Mouse (Mus musculus) neural tube, embryonic 13.5 days (tissue): ENCODE measurements around the gene Dcst1. TPM values are rescaled to one million over a fixed set of nuclear protein-coding genes. Genes with fewer than 3 reads are reported as not detected.
A peak's percentile ranks its signal among the peaks of the same experiment; 100 is the strongest.

Experiments
- ATAC-seq: fragments of 200-750 bp; cut with Nextera tagmentation; 2 replicates; pipeline ENCODE4 v1.8.0; 2017; ENCODE audit warnings: low read depth, mild to moderate bottlenecking, moderate TSS enrichment, moderate library complexity
- H3K27ac ChIP-seq: fragments of 300-500 bp; sonication (generic); replicated peaks from 2 replicates; pipeline ENCODE4 v1.5.1; 2015; ENCODE audit warnings: moderate library complexity, mild to moderate bottlenecking, inconsistent platforms
- H3K27me3 ChIP-seq: fragments of 300-500 bp; sonication (generic); 2 replicates; pipeline ENCODE4 v1.6.1; 2015; ENCODE audit warnings: mild to moderate bottlenecking, inconsistent platforms
- H3K36me3 ChIP-seq: fragments of 300-500 bp; sonication (generic); 2 replicates; pipeline ENCODE4 v1.6.1; 2015; ENCODE audit warnings: mild to moderate bottlenecking, inconsistent platforms
- H3K4me1 ChIP-seq: fragments of 300-500 bp; sonication (generic); replicated peaks from 2 replicates; pipeline ENCODE4 v1.6.1; 2015; ENCODE audit warnings: inconsistent platforms
- H3K4me2 ChIP-seq: fragments of 300-500 bp; sonication (generic); 2 replicates; pipeline ENCODE4 v1.6.1; 2015; ENCODE audit warnings: inconsistent platforms, mild to moderate bottlenecking, moderate library complexity
- H3K4me3 ChIP-seq: fragments of 300-500 bp; sonication (generic); 2 replicates; pipeline ENCODE4 v1.5.1; 2015; ENCODE audit warnings: mild to moderate bottlenecking, inconsistent platforms
- H3K9ac ChIP-seq: fragments of 300-500 bp; sonication (generic); 2 replicates; pipeline ENCODE4 v1.6.1; 2015; ENCODE audit warnings: moderate library complexity, mild to moderate bottlenecking, inconsistent platforms
- H3K9me3 ChIP-seq: fragments of 300-500 bp; sonication (generic); 2 replicates; pipeline ENCODE4 v1.6.1; 2016; ENCODE audit warnings: inconsistent platforms
- WGBS: fragments of 180-500 bp; shearing (Covaris S2); methylation state at CpG from one replicate; pipeline ENCODE4 v1.1.7; 2015; 5-methylcytosine and 5-hydroxymethylcytosine counted together
- polyA plus RNA-seq: library from polyadenylated mRNA; unstranded; fragments of >200 nt; fragmentation: Nextera tagmentation; extraction: Ambion mirVana; gene quantifications from 2 replicates; pipeline ENCODE4 v1.2.1, GENCODE M21; 2015

Gene Dcst1
- polyA plus RNA-seq, 1 experiment from 2014 or later, result 1.1 TPM

DNA sequence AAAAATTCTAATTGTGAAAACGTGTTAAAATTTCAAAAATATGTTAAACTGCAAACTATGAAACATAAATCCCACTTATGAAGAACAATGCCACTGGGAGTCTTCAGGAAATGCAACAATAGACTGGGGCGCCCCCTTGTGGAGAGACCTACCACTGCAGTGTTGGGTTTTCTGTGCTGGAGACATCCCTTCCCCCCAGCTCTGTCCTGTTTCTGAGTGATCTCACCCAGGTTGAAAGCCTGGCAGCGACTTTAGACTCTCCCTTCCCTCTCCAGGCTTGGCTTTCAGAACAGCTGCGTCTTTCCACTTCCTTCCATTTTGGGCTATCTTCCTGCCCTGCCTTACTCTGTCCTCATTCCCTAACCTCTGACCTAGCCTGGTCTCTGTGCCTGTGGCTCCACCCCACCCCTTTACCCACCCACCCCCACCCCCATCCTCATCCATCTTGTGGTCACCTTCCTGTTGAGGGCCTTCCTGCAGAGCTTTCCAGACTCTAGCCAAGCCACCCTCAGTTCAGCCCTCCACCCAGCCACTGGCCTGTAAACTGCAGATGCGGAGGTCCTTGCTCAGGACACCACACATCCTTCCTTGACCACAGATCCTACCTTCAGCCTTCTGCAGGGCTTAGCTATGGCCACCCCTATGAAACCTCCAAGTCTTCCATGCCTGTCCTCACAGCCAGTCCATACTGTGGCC is 10.1 kb downstream of the Dcst1 start:
- Histone ChIP-seq H3K36me3 (no peaks in the 10 kb centered on the region), H3K4me3 (no peak overlapping the region), H3K4me1 (peaks cover 9% of the 10 kb centered on the region), H3K27me3 (peaks cover 6% of the 10 kb centered on the region; the same call in 1 of the 2 replicates), H3K9ac (no peak overlapping the region), H3K4me2 (no peak overlapping the region), H3K27ac (no peak overlapping the region), H3K9me3 (no peaks in the 10 kb centered on the region)
- ATAC-seq, result no peak
- 21% methylated on average over 5 of the region's 5 CpGs for WGBS

GRCm38 (mm10) chr3:89351271-89351670 is 13.8 kb downstream of the Dcst1 start:
- ATAC-seq, result no peak
- peaks cover 17% of the 10 kb centered on the region for H3K27me3 ChIP-seq
- H3K9me3 ChIP-seq, result no peaks in the 10 kb centered on the region
- no peak overlapping the region for H3K27ac ChIP-seq
- peaks cover 23% of the 10 kb centered on the region for H3K4me1 ChIP-seq
- H3K36me3 ChIP-seq, result peaks cover 4% of the 10 kb centered on the region; the same call in 1 of the 2 replicates
- no peak overlapping the region for H3K9ac ChIP-seq
- no peak overlapping the region for H3K4me3 ChIP-seq
- WGBS, result 69% methylated on average over 5 of the region's 5 CpGs
- no peak overlapping the region for H3K4me2 ChIP-seq

GRCm38 (mm10) chr3:89349869-89350501 is 15.1 kb downstream of the Dcst1 start, which contains the start of gene Adam15:
TSS of gene Adam15 (minus strand) at chr3:89349996.
- peaks cover 9% of the 10 kb centered on the region; the same call in 1 of the 2 replicates for H3K36me3 ChIP-seq
- H3K4me1 ChIP-seq, result peaks cover 23% of the 10 kb centered on the region
- H3K9me3 ChIP-seq, result no peaks in the 10 kb centered on the region
- H3K9ac ChIP-seq, result peak within 1 kb of the TSS; percentile 77
- H3K4me3 ChIP-seq, result peak within 1 kb of the TSS; percentile 62
- peak; percentile 92 for ATAC-seq
- peak within 1 kb of the TSS; percentile 88 for H3K27ac ChIP-seq
- under 1% methylated on average over 59 of the region's 59 CpGs for WGBS
- H3K4me2 ChIP-seq, result peak within 1 kb of the TSS; percentile 95
- H3K27me3 ChIP-seq, result peaks cover 17% of the 10 kb centered on the region

DNA sequence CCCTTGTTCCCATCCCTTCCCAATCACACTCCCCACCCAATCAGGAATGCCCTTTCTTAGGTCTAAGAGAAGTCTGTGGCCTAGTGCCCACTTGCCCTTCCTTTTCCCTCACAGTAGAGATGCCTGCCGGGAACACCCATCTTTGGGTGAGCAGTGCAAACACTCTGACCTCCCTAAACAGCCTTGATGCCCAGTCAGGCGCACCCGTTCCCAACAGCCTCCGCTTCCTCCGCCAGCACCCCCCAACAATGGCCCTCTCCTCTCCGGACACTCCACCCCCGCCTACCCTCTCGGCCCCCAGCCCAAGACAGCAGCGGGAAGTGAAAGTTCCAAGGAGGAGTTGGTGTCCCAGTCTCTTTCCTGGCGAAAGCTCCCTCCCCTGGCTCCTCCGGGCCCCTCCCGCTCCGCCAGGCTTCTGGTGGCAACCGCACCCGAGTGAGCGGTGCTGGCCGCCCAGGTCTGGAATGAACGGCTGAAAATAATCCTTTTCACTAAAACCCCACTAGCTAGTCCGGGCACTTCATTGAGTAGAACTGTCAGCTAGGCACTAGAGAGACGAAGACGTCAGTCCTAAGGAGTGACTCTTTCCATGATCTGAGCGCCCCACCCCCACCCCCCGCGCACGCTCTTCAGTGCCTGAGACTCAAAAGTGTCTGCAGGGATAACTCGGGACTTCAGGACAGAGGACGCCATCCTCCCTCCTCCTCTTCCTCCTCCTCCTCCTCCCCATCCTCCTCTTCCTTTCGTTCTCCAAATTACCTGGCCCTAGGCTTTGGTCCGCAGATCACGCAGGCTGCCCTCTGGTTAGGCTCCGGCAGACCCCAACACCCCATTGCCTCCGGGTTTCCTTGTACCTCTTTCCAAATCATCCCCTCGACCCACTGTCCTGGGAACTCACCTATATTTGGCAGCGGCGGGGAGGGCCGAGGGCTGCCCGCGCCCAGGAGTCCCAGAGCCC is 15.9 kb downstream of the Dcst1 start:
- peaks cover 11% of the 10 kb centered on the region; the same call in 1 of the 2 replicates for H3K36me3 ChIP-seq
- H3K4me2 ChIP-seq, result peak overlapping the region; percentile 95
- H3K27ac ChIP-seq, result peak overlapping the region; percentile 88
- peak overlapping the region; percentile 77 for H3K9ac ChIP-seq
- 2% methylated on average over 38 of the region's 38 CpGs for WGBS
- H3K27me3 ChIP-seq, result peaks cover 17% of the 10 kb centered on the region
- peak overlapping the region; percentile 62 for H3K4me3 ChIP-seq
- ATAC-seq, result peak; percentile 46
- H3K9me3 ChIP-seq, result no peaks in the 10 kb centered on the region
- peaks cover 23% of the 10 kb centered on the region for H3K4me1 ChIP-seq

GRCm38 (mm10) chr3:89347916-89348315 is 17.1 kb downstream of the Dcst1 start:
- H3K27ac ChIP-seq, result no peak overlapping the region
- no peaks in the 10 kb centered on the region for H3K9me3 ChIP-seq
- no peak overlapping the region for H3K9ac ChIP-seq
- peaks cover 24% of the 10 kb centered on the region for H3K36me3 ChIP-seq
- H3K4me1 ChIP-seq, result peaks cover 23% of the 10 kb centered on the region
- H3K4me2 ChIP-seq, result no peak overlapping the region; the same call in 1 of the 2 replicates
- ATAC-seq, result no peak
- WGBS, result 57% methylated on average over 1 of the region's 1 CpGs
- peaks cover 17% of the 10 kb centered on the region for H3K27me3 ChIP-seq
- no peak overlapping the region for H3K4me3 ChIP-seq

- no peak overlapping the region for H3K27ac ChIP-seq
- H3K4me3 ChIP-seq, result no peak overlapping the region
- peaks cover 26% of the 10 kb centered on the region for H3K36me3 ChIP-seq
- 82% methylated on average over 10 of the region's 10 CpGs for WGBS
- peaks cover 23% of the 10 kb centered on the region for H3K4me1 ChIP-seq
- no peak for ATAC-seq
- no peak overlapping the region for H3K4me2 ChIP-seq
- H3K9me3 ChIP-seq, result no peaks in the 10 kb centered on the region
- peaks cover 17% of the 10 kb centered on the region for H3K27me3 ChIP-seq
- H3K9ac ChIP-seq, result no peak overlapping the region
Measured at GRCm38 (mm10) chr3:89346815-89347540, 18.1 kb downstream of the Dcst1 start.

GRCm38 (mm10) chr3:89343279-89343678 is 21.8 kb downstream of the Dcst1 start:
- Histone ChIP-seq H3K4me3 (no peak overlapping the region), H3K27me3 (peaks cover 6% of the 10 kb centered on the region), H3K4me2 (no peak overlapping the region), H3K9ac (no peak overlapping the region), H3K4me1 (peaks cover 27% of the 10 kb centered on the region), H3K36me3 (peaks cover 26% of the 10 kb centered on the region), H3K9me3 (no peaks in the 10 kb centered on the region), H3K27ac (no peak overlapping the region)
- 86% methylated on average over 7 of the region's 7 CpGs for WGBS
- ATAC-seq, result no peak

GRCm38 (mm10) chr3:89341794-89342193 is 23.3 kb downstream of the Dcst1 start:
- H3K9me3 ChIP-seq, result no peaks in the 10 kb centered on the region
- 72% methylated on average over 4 of the region's 4 CpGs for WGBS
- no peak for ATAC-seq
- peaks cover 38% of the 10 kb centered on the region for H3K4me1 ChIP-seq
- no peak overlapping the region for H3K4me2 ChIP-seq
- no peaks in the 10 kb centered on the region for H3K27me3 ChIP-seq
- H3K9ac ChIP-seq, result no peak overlapping the region
- H3K36me3 ChIP-seq, result peaks cover 26% of the 10 kb centered on the region
- no peak overlapping the region for H3K4me3 ChIP-seq
- no peak overlapping the region for H3K27ac ChIP-seq

GRCm38 (mm10) chr3:89340465-89340864 is 24.6 kb downstream of the Dcst1 start:
- WGBS, result 2% methylated on average over 11 of the region's 11 CpGs
- peak overlapping the region; percentile 30 for H3K4me3 ChIP-seq
- ATAC-seq, result peak; percentile 51
- no peaks in the 10 kb centered on the region for H3K27me3 ChIP-seq
- no peak overlapping the region for H3K27ac ChIP-seq
- peaks cover 51% of the 10 kb centered on the region for H3K4me1 ChIP-seq
- peaks cover 17% of the 10 kb centered on the region for H3K36me3 ChIP-seq
- H3K9me3 ChIP-seq, result no peaks in the 10 kb centered on the region
- peak overlapping the region; percentile 65 for H3K9ac ChIP-seq
- peak overlapping the region; percentile 85 for H3K4me2 ChIP-seq

- no peak for ATAC-seq
- H3K4me2 ChIP-seq, result peak overlapping the region; percentile 85
Measured at GRCm38 (mm10) chr3:89339416-89339815, 25.6 kb downstream of the Dcst1 start.

More at GRCm38 (mm10) chr3:89339416-89339815, 25.6 kb downstream of the Dcst1 start:
- peaks cover 21% of the 10 kb centered on the region for H3K36me3 ChIP-seq
- H3K9me3 ChIP-seq, result no peaks in the 10 kb centered on the region
- H3K27me3 ChIP-seq, result no peaks in the 10 kb centered on the region
- no peak overlapping the region for H3K27ac ChIP-seq
- peaks cover 55% of the 10 kb centered on the region for H3K4me1 ChIP-seq
- peak overlapping the region; percentile 65 for H3K9ac ChIP-seq
- H3K4me3 ChIP-seq, result no peak overlapping the region
- WGBS, result 24% methylated on average over 8 of the region's 8 CpGs
